Comparison of ENCODE assay signal across 14 mouse cellular contexts in the genomic region with DNA sequence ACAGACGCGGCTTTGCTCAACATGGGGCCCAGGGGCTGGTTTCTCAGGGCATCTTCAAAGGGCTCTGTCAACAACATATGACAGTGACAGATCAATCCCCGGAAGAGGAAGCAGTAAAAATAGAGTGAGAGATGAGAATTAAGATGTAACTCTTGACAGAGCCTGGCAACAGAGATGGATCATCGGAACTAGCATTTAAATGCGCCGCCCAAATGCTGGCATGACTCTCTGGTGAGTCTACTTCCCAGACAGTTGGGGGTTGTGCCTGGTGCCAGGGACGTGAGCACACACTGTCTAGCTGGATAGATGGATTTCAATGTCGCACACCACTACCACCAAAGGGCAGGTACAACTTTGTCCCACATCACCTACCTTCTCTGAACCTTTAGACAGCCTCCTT. TPM values are rescaled to one million over a fixed set of nuclear protein-coding genes. Genes with fewer than 3 reads are reported as not detected.
"Had no signal": no experiment of that assay in that cellular context is flagged by ENCODE, and none has a peak within 500 bp of the region (broad histone marks: within the 10 kb centered on the region; RNA-seq: fewer than 3 reads in every experiment).

No protein-coding gene starts in this region.

- H3K27ac ChIP-seq: liver, embryonic 13.5 days; macrophage; midbrain, embryonic 12.5 days; midbrain, embryonic 15.5 days; neural tube, embryonic 12.5 days; neural tube, embryonic 15.5 days had no signal

- H3K27me3 ChIP-seq: liver, embryonic 13.5 days; midbrain, embryonic 12.5 days; midbrain, embryonic 15.5 days; neural tube, embryonic 12.5 days; neural tube, embryonic 15.5 days had no signal

- H3K36me3 ChIP-seq: liver, embryonic 13.5 days; midbrain, embryonic 15.5 days; neural tube, embryonic 12.5 days; neural tube, embryonic 15.5 days had no signal

- H3K9me3 ChIP-seq: liver, embryonic 13.5 days; midbrain, embryonic 12.5 days; midbrain, embryonic 15.5 days; neural tube, embryonic 12.5 days; neural tube, embryonic 15.5 days had no signal

- H3K9ac ChIP-seq: liver, embryonic 13.5 days; midbrain, embryonic 12.5 days; midbrain, embryonic 15.5 days; neural tube, embryonic 12.5 days; neural tube, embryonic 15.5 days had no signal

- ATAC-seq: midbrain, embryonic 15.5 days had no signal

- H3K4me2 ChIP-seq: liver, embryonic 13.5 days; midbrain, embryonic 12.5 days; midbrain, embryonic 15.5 days; neural tube, embryonic 12.5 days; neural tube, embryonic 15.5 days had no signal

- H3K4me1 ChIP-seq: liver, embryonic 13.5 days; midbrain, embryonic 12.5 days; midbrain, embryonic 15.5 days; neural tube, embryonic 12.5 days; neural tube, embryonic 15.5 days had no signal

- H3K4me3 ChIP-seq: liver, embryonic 13.5 days; midbrain, embryonic 12.5 days; midbrain, embryonic 15.5 days; neural tube, embryonic 12.5 days; neural tube, embryonic 15.5 days had no signal

- DNase-seq: kidney, adult 9 months; kidney, postnatal 14 days; kidney, postnatal 4 days; liver, embryonic 13.5 days; lung, adult 2 months; lung, postnatal 14 days; right cerebral cortex, postnatal 25 days; thymus, adult 18-20 months; thymus, postnatal 36 days had no signal

RNA-seq across cellular contexts. Expression of gene S1pr3, which starts 34.5 kb away (rescaled TPM):
- polyA plus RNA-seq: macrophage had no signal
